Mouse (Mus musculus) MEL (cell line): Measurements from ENCODE around the gene Nacad.

ENCODE experiments used
- BHLHE40 ChIP-seq: IDR thresholded peaks from 2 replicates; pipeline ENCODE4 v1.6.1; 2012; ENCODE audit warnings: low read depth, mild to moderate bottlenecking, inconsistent platforms, low read length, improper control_type of control experiment, borderline replicate concordance
- CTCF ChIP-seq, 3 experiments: IDR thresholded peaks in 2 of 3; conservative IDR thresholded peaks in 1 of 3; 2 replicates each; pipeline ENCODE4 v1.5.1; 2011 to 2012; ENCODE audit warnings: low read length in 3 of 3, low read depth in 2 of 3, mild to moderate bottlenecking in 2 of 3, improper control_type of control experiment in 1 of 3, inconsistent platforms in 1 of 3, mixed read lengths in 1 of 3, moderate library complexity in 1 of 3; ENCODE audit not compliant: control insufficient read depth in 1 of 3, insufficient read depth in 1 of 3, poor library complexity in 1 of 3, severe bottlenecking in 1 of 3
- E2F4 ChIP-seq: IDR thresholded peaks from 2 replicates; pipeline ENCODE4 v1.6.1; 2011; ENCODE audit warnings: low read depth, low read length, improper control_type of control experiment, borderline replicate concordance
- GATA1 ChIP-seq: IDR thresholded peaks from 2 replicates; pipeline ENCODE4 v1.6.1; 2011; ENCODE audit warnings: low read depth, low read length, improper control_type of control experiment
- MEF2A ChIP-seq: IDR thresholded peaks from 2 replicates; pipeline ENCODE4 v1.6.1; 2014; ENCODE audit warnings: low read depth, mild to moderate bottlenecking, inconsistent platforms, low read length, improper control_type of control experiment; ENCODE audit not compliant: poor library complexity, insufficient replicate concordance, severe bottlenecking; ENCODE audit errors: extremely low read depth
- MXI1 ChIP-seq: IDR thresholded peaks from 2 replicates; pipeline ENCODE4 v1.6.1; 2011; ENCODE audit warnings: mild to moderate bottlenecking, low read depth, low read length, improper control_type of control experiment
- MYC ChIP-seq: IDR thresholded peaks from 2 replicates; pipeline ENCODE4 v1.6.1; 2011; ENCODE audit warnings: low read depth, mild to moderate bottlenecking, low read length, improper control_type of control experiment, moderate library complexity
- POLR2A ChIP-seq, 2 experiments: IDR thresholded peaks; 2 replicates each; pipeline ENCODE4 v1.6.1; 2011 to 2012; ENCODE audit warnings: low read length in 2 of 2, mild to moderate bottlenecking in 2 of 2, control low read depth in 1 of 2, improper control_type of control experiment in 1 of 2, low read depth in 1 of 2, moderate library complexity in 1 of 2; ENCODE audit not compliant: control insufficient read depth in 1 of 2, insufficient read depth in 1 of 2, poor library complexity in 1 of 2
- POLR2AphosphoS5 ChIP-seq: IDR thresholded peaks from 2 replicates; pipeline ENCODE4 v1.6.1; 2012; ENCODE audit warnings: low read depth, borderline replicate concordance, mild to moderate bottlenecking, inconsistent platforms, low read length, moderate library complexity, mixed read lengths

GRCm38 (mm10) chr11:6600284-6600944 is 5.4 kb downstream of the Nacad start:
- TF ChIP-seq GATA1 (no peak), POLR2A (IDR thresholded peaks at IDR 0.05; ENCODE audit: control insufficient read depth in 1 of 2, insufficient read depth in 1 of 2, low read depth in 1 of 2, low read length in 2 of 2, poor library complexity in 1 of 2) (no peak), MEF2A (no peak), E2F4 (no peak), MYC (no peak), BHLHE40 (no peak), CTCF (IDR thresholded peaks at IDR 0.05 in 2 of 3, conservative IDR thresholded peaks at IDR 0.05 in 1 of 3; ENCODE audit: control insufficient read depth in 1 of 3, insufficient read depth in 1 of 3, low read depth in 2 of 3, low read length in 3 of 3, poor library complexity in 1 of 3, severe bottlenecking in 1 of 3) (no peak), MXI1 (no peak), POLR2AphosphoS5 (no peak)
